Mouse (Mus musculus): ENCODE measurements around the gene Zfp64.

GRCm38 (mm10) chr2:168897906-168898305 lies 57.5 kb downstream of the Zfp64 start:
- TF ChIP-seq CTCF (IDR thresholded peaks at IDR 0.05; ENCODE audit: low read depth): no peak
- no peak for TF ChIP-seq EP300 (IDR thresholded peaks at IDR 0.05; ENCODE audit: low read depth)
